Mouse (Mus musculus) liver, adult (tissue): ENCODE measurements around the gene Kctd19.

ENCODE experiments used
- GATA4 ChIP-seq: IDR thresholded peaks from 2 replicates; pipeline ENCODE4 v1.6.1; 2014; ENCODE audit warnings: mild to moderate bottlenecking, low read length; ENCODE audit not compliant: insufficient replicate concordance

The Kctd19 gene

DNA sequence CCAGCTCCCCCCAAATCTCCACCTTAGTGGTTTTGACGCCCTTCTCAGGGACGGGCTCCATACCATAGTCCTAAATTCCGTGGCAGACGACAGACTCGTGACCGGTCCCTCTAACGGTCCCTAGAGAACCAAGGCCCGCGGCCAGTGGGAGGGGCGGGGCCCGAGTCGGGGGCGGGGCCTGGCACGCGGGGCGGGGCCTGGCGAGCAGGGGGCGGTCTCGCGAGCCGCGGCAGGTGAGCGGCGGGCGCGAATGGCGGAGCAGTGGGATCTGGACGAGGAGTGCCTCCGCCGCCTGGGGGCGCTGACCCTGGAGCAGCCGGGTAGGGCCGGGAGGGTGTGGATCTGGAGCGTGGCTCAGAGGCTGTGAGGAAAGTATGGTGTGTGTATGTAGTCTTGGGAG, at the start of gene Kctd19, which contains the start of gene Lrrc36:
TSS of gene Kctd19 (minus strand) at position 112 of the 400 bp plus-strand sequence.
TSS of gene Lrrc36 (plus strand) at position 181 of the 400 bp plus-strand sequence.
- TF ChIP-seq GATA4: no peak

DNA sequence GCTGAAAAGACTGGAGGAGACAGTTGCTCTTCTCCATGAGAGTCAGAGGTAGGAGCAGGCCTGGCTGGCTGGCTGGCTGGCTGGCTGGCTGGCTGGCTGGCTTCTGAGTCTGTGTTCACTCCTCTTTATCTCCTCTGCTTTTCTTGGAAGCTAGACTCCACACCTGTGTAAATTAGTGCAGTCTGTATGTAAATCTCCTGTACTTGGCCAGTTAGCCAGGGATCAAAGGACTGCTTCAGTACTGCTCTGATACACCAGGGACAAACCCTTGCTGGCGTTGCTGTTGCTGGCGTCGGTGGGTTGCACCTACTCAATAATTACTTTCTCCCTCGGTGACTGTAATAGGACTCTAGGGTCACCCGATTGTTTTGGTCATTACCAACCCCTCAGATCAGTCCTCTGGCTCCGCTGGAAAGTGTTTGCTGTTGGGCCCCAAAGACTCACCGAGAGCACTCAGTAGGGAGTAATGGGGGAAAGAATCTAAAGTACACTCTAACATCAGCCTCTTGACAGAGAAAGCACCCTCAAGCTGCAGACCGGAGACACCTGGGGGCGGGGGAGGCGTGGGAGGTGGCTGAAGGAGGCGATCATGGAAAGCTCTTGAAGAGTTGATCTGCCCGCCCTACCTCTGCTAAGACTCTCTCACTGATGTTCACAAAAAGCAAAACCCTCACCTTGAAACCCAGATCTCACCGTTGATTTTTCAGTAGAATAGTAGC, 47.9 kb upstream of the Kctd19 start:
- no peak for TF ChIP-seq GATA4

DNA sequence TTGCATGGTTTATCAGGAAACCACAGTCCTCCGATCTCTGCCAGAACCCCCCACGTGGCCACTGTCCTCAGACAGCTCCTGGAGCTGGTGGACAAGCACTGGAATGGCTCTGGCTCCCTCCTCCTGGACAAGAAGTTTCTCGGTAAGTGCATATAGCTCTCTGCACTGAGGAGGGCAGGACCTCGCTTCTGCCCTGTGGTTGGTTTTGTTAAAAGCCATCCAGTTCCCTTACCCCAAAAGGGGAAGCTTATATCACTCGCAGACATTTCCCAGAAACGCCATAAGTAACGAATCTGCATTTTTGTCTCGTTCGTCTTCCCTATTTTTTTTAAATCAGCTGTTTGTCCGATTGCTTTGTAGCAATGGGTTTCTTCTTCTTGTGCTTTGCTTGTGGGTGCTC, 41.9 kb upstream of the Kctd19 start:
- no peak for TF ChIP-seq GATA4

DNA sequence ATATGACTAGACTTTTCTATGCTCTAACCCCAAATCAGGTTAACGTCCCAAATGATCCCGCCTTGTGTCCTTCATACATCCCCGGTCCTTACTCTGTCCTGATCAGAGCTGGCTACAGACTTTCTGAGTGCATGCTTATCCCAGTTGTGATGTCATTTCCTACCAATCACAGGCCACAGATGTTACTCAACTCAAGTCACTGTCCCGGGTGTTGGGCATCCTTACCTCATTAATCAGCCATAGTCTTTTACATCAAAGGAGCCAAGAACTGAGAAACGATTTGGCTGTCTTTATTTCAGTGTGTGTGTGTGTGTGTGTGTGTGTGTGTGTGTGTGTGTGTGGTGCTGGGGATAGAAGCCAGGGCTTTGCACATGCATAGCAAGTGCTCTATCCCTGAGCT, 40.8 kb upstream of the Kctd19 start:
- TF ChIP-seq GATA4: no peak

DNA sequence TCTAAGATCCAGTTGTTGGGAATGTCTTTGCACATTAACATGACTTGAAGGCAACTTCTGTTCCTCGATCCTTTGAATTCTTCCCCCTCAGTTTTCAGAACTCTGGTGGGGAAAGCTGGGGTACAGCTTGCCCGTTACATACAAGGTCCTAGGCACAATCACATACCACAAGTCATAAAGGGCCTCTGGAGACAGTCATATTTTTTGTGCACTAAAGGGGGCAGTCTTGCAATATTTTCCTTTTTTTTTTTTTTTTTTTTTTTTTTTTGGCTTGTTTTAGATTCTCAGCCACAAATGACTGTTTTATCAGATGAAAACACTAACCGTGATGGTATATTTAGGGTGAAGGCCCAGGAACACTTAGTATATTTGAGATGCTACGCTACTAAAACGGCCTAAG, 40.0 kb upstream of the Kctd19 start:
- no peak for TF ChIP-seq GATA4

DNA sequence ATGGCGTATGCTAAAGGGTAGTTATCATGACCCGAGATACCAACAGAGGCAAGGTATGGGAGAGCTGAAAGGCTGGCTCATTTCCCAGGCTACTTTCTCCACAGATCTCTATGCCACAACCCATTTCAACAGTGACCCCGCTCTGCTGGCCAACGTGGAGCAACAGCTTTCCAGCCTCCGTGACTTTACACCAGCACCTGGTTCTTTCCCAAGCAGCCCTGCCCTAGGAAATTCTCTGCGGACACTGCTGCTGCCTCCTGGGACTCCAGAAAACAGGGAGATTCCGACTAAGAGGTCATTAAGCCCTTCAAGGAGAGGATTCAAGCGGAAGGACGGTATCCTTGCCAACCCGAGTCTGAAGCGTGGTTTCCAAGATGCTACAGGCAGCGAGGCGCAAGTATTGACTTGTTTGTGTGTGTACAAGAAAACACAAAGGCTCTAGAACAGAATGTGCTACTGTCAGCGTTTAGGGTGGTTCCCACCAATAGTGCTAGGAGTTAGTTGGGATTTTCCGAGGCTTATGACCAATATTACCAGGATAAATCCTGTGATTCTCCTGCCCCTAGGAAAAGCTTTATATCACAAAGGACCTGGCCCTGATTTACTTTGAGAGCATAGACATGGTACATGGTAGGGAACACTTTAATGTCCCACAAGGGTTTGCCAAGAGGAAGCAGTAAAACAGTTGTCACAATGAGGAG, 38.8 kb upstream of the Kctd19 start:
- TF ChIP-seq GATA4: no peak

DNA sequence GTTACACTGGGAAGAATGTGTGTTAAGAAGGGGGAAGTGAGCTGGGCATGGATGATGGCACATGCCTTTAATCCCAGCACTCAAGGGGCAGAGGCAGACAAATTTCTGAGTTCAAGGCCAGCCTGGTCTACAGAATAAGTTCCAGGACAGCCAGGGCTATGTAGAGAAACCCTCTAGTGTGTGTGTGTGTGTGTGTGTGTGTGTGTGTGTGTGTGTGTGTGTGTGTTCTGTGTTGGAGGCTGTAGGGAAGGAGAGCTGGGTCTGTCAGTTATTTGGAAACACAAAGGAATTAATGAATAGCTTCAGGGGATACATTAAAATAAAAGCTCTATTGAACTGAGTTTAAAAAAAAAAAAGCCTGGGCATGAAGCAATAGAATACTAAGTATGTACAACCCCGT, 37.7 kb upstream of the Kctd19 start:
- TF ChIP-seq GATA4: no peak

DNA sequence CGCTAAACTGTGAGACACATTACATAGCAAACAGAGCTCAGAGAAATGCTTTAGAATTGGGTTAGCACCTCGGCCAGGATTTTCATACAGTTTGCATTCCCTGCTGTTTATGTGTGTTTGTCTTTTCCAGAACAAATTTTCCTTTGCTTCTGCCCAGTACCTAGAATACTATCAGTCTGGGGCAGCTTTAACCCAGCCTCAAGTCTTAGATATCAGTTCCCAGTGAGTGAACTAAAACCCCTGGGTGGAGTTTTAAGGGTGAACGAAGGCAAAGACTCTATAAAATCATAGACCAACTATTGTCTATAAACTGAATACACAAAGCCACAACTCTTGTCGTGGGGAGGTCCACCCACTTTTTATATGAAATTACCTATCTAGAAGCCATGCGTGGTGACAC, 35.3 kb upstream of the Kctd19 start:
- no peak for TF ChIP-seq GATA4

DNA sequence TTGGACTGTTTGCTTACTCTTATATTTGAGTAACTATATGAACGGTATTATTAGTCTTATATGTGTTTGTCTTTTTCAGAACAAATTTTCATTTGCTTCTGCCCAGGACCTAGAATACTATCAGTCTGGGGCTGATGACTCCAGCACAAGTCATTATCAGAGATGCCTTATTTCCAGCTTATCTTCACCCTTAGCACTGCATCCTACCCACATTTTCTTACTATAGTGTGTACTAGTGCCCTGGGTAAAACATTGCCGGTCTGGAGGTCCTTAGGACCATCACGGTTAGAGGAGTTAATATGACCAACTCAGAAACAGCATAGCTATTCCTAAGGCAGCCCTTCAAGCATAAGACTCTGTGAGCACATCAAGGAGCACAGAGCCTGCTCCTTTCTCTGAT, 34.9 kb upstream of the Kctd19 start:
- TF ChIP-seq GATA4: no peak

DNA sequence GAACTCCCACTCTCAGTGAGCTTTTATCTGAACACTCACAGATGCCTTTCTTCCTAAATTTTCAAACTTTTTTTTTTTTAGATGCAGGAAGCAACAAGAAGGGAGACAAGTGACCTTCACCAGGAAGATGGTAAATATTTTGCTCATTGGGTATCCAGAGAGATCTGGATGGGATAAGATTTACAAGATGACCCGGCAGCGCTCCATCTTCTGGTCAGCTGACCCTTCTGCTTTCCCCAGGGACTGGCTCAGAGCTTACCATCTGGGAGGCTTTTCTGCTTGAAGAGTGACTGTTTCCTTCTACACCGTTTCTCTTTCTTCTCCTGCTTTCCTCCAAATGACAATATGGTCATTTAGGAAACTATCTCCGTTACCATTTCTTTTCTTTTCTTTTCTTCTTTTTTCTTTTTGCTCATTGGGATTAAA, 32.8 kb upstream of the Kctd19 start:
- no peak for TF ChIP-seq GATA4

DNA sequence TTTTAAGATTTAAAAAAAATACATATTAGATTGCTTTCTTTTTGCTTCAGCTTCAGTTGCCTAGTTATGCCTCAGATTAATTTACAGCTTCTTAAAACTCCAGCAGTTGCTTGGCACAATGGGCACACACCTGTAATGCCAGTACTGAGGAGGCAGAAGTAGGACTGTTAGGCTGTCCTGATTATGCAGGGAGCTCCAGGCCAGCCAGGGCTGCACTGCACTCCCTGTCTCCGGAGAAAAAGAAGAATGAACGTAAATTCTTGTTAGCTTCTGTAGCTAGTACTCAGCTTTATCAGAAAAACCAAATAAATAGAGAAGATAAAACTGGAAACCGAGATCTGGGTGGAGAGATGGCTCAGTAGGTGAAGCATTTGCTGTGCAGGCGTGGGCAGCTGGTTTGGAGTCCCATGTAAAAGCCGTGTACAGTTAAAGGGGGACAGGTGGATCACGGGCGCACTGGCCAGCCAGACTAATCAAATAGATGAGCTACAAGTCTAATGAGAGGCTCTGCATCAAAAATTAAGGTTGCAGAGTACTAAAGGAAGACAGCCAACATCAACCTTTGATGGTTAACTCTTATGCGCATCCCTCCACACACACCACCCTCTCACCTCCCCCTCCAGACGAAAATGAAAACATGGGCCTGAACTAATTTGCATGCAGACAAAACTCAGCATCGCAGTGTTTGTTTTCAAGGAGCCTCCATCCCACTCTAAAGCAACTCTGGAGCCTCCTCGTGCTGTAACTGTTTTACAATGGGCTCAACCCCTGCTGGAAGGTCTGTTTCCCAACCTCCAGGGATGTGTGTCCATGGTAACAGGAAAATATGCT, 32.2 kb upstream of the Kctd19 start:
- no peak for TF ChIP-seq GATA4

DNA sequence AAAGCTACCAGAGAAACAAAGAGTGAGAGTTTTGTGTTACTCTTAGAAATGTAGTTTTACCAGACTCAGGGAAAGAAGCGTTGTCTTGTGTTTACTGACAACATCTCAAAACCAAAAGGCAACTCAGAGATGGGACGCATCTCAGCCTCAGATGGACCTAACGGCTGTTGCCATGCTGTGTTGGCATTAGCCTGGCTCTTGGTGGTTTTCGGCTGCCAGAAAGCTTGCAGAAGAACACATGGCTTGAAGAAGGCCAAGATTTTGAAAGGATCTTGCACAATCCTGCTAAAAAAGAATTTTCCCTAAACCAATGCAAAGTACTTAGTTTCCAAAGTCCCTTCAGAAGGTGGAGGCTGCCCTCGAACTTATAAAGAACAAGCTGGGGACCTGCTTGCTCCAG, 29.4 kb upstream of the Kctd19 start:
- no peak for TF ChIP-seq GATA4

DNA sequence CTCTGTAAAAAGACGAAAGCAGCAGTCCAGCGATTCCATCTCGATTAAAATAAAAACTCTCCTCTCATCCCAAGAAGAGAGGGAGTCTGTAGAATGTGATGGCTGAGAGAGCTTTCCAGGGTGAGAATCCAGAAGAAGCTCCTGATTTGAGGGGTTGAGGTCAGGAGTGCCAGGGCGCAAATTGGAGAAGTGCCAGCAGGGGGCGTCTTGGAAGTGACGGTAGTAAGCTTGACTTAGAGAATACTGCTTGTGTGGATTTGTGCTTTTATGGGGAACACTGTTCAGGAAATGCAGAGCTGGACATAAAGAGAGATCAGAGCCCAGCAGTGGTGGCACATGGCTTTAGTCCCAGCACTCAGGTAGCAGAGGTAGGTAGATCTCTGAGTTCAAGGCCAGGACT, 28.1 kb upstream of the Kctd19 start:
- TF ChIP-seq GATA4: no peak

DNA sequence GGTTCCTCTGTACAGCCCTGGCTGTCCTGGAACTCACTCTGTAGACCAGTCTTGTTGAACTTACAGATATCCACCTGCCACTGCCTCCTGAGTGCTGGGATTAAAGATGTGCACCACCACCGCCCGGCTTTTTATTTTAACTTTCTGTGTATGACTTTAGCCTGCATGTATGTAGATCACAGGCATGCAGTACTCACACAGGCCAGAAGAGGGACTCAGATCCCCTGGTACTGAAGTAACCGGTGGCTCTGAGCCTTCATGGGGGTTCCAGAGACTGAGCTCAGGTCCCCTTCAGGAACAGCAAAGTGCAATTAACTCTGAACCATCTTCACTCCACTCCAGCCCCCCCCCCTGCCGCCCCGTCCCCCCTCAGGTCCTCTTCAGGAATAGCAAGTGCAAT, 25.6 kb upstream of the Kctd19 start:
- no peak for TF ChIP-seq GATA4

DNA sequence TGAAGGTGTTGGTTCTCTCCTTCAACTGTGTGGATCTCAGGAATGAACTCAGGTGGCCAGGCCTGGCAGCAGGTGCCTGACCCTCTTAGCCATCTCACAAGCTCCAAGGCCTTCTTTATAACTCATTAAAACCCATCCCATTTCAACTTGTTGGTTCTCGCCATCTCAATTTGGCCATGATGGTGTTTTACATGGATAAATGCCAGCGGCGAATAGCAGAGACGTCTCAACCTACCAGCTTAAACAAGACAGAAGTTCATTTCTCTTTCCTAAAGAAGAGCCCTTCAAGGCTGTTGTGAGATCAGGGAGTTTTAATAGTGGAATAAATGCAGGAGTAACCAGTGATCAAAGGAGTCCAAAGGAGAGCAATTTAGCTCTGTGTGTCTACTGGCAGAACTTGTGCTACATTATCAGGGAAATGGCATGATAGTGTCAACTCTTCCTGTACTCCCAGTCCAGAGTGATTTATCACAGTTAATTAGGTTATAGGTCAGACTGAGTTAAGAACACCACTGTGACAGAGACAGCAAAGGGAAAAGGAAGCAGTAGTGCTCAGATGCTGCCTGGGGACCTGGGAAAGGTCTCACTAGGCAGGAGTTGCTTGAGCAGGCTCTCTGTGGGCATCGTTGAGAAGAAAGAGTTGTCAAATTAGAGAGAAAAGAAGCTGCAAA, 23.9 kb upstream of the Kctd19 start:
- TF ChIP-seq GATA4: no peak
